Mouse (Mus musculus) heart, adult 8-10 months (tissue): ENCODE data around the gene Spats2. TPM values are rescaled to one million over a fixed set of nuclear protein-coding genes. Genes with fewer than 3 reads are reported as not detected.

ENCODE experiments used
- DNase-seq: peaks from one replicate; pipeline ENCODE4 v3.0.0; 2022; ENCODE audit warnings: low spot score
- microRNA-seq: library from miRNA; unstranded; fragments of <30 nt; microRNA quantifications from one replicate; pipeline ENCODE4 v1.2.0, GENCODE M21; 2022
- total RNA-seq, 4 experiments: library from RNA; stranded (reverse); gene quantifications; 2 replicates each; pipeline ENCODE4 v1.2.4; 2022

Gene Spats2
- total RNA-seq, 4 experiments from 2014 or later = 4.3 to 7.9 (median 7.2) TPM

GRCm38 (mm10) chr15:99259167-99259729, 133.5 kb downstream of the Spats2 start:
- no peak for DNase-seq

DNA sequence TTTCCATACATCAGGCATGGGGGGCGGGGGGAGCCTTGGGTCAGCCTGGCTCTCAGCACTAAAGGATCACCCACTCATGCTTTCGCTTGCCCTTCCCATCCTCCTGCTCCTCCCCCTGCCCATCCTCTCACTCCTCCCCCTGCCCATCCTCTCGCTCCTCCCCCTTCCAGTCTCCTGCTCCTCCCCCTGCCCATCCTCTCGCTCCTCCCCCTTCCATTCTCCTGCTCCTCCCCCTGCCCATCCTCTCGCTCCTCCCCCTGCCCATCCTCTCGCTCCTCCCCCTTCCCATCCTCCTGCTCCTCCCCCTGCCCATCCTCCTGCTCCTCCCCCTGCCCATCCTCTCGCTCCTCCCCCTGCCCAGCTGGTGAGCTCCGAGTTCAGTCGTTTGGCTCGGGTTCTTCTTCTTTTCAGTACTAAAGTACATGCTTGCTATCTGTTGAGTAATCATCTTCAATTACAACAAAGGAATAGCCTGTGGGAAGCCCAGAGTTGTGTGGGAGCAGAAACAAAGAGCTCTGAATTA, 134.1 kb downstream of the Spats2 start:
- DNase-seq = peak; percentile 57

DNA sequence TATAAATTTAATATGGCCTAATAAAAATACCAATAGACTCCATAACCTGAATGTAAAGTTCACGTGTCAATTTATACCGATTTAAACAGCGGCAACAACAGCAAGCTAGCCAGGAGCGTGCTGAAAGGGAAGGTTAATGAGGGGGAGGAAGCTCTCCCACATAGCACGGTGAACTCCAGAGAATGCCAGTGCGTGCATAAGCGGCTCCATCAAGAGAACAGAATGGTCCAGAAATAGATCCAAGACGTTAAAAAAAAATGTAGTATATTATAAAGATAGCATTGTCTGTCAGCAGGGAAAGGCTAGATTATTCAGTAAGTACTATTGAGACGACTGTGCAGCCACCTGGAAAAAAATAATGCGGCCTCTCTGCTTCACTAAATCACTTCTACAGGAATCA, 137.0 kb downstream of the Spats2 start:
- DNase-seq = no peak

Small RNAs within 50 kb of the gene (microRNA-seq; reads per million reads assigned to microRNA genes)
- gene Mir6960 = not detected

Other genes with a start within 250 kb of the Spats2 start
- 1 to 10 TPM; 1.2 to 2.8 (median 1.9) TPM for gene Rhebl1, start 231.4 kb upstream of the Spats2 start, total RNA-seq
- 1 to 10 TPM in 2 of 4 experiments, under 1 TPM in 2; 0.72 to 1.6 (median 1.0) TPM for gene Dhh, start 227.4 kb upstream of the Spats2 start, total RNA-seq
- 10 to 100 TPM in 2 of 4 experiments, 1 to 10 TPM in 2; 7.3 to 12.2 (median 10.0) TPM for gene Lmbr1l, start 207.7 kb upstream of the Spats2 start, total RNA-seq
- 100 to 1,000 TPM; 106 to 156 (median 115) TPM for gene Tuba1b, start 191.4 kb upstream of the Spats2 start, total RNA-seq
- not detected for gene Gm49450, start 172.4 kb upstream of the Spats2 start, total RNA-seq
- 10 to 100 TPM; 37.4 to 83.6 (median 67.3) TPM for gene Tuba1a, start 172.2 kb upstream of the Spats2 start, total RNA-seq
- 10 to 100 TPM; 32.2 to 40.4 (median 33.3) TPM for gene Tuba1c, start 96.0 kb upstream of the Spats2 start, total RNA-seq
- gene Prph, start 70.7 kb upstream of the Spats2 start, total RNA-seq = 1 to 10 TPM in 1 of 4 experiments, under 1 TPM in 3; 0.16 to 1.4 (median 0.47) TPM
- under 1 TPM in 2 of 4 experiments, not detected in 2; 0.22 to 0.35 TPM for gene Troap, start 51.3 kb upstream of the Spats2 start, total RNA-seq
- gene C1ql4, start 38.1 kb upstream of the Spats2 start, total RNA-seq = not detected
- 1 to 10 TPM in 1 of 4 experiments, under 1 TPM in 3; 0.38 to 1.2 (median 0.91) TPM for gene Dnajc22, start 32.7 kb upstream of the Spats2 start, total RNA-seq
- under 1 TPM in 3 of 4 experiments, not detected in 1; 0.17 to 0.69 (median 0.22) TPM for gene Kcnh3, start 98.9 kb downstream of the Spats2 start, total RNA-seq
- gene Mcrs1, start 126.0 kb downstream of the Spats2 start, total RNA-seq = 10 to 100 TPM; 39.9 to 47.1 (median 44.3) TPM
- 10 to 100 TPM; 16.4 to 22.6 (median 20.3) TPM for gene Prpf40b, start 169.2 kb downstream of the Spats2 start, total RNA-seq
- gene Fam186b, start 170.0 kb downstream of the Spats2 start, total RNA-seq = under 1 TPM in 1 of 4 experiments, not detected in 3; 0.56 TPM
- 10 to 100 TPM; 13.2 to 17.9 (median 15.8) TPM for gene Fmnl3, start 244.6 kb downstream of the Spats2 start, total RNA-seq